Mouse (Mus musculus) lung, postnatal 0 days (tissue): ENCODE measurements around the gene Pdia4. TPM values are rescaled to one million over a fixed set of nuclear protein-coding genes. Genes with fewer than 3 reads are reported as not detected.
"Not testable (repeated sequence)": the region's sequence is repeated elsewhere in the genome, so short reads cannot be mapped to it uniquely, and the experiment has no call there.

ENCODE experiments used
- ATAC-seq: fragments of 200-750 bp; cut with Nextera tagmentation; 2 replicates; pipeline ENCODE4 v1.8.0; 2017; ENCODE audit warnings: moderate library complexity
- DNase-seq: peaks from one replicate; pipeline ENCODE4 v3.0.0-alpha.2; 2016; ENCODE audit warnings: low spot score
- H3K27ac ChIP-seq: fragments of 300-500 bp; sonication (generic); 2 replicates; pipeline ENCODE4 v1.5.1; 2014; ENCODE audit warnings: antibody characterized with exemption, mild to moderate bottlenecking, low read length, mixed read lengths
- H3K27me3 ChIP-seq: fragments of 300-500 bp; sonication (generic); replicated peaks from 2 replicates; pipeline ENCODE4 v1.6.1; 2014; ENCODE audit warnings: low read length, mixed read lengths; ENCODE audit not compliant: insufficient read depth
- H3K36me3 ChIP-seq: fragments of 300-500 bp; sonication (generic); 2 replicates; pipeline ENCODE4 v1.6.1; 2014; ENCODE audit warnings: low read length, mixed read lengths; ENCODE audit not compliant: insufficient read depth
- H3K4me1 ChIP-seq: fragments of 300-500 bp; sonication (generic); 2 replicates; pipeline ENCODE4 v1.6.1; 2014; ENCODE audit warnings: antibody characterized with exemption, low read depth, low read length, mixed read lengths; ENCODE audit not compliant: insufficient read depth
- H3K4me2 ChIP-seq: fragments of 300-500 bp; sonication (generic); replicated peaks from 2 replicates; pipeline ENCODE4 v1.6.1; 2014; ENCODE audit warnings: low read depth, mild to moderate bottlenecking, low read length, moderate library complexity, mixed read lengths
- H3K4me3 ChIP-seq: fragments of 300-500 bp; sonication (generic); 2 replicates; pipeline ENCODE4 v1.5.1; 2014; ENCODE audit warnings: low read depth, low read length
- H3K9ac ChIP-seq: fragments of 300-500 bp; sonication (generic); replicated peaks from 2 replicates; pipeline ENCODE4 v1.6.1; 2014; ENCODE audit warnings: low read depth, mild to moderate bottlenecking
- H3K9me3 ChIP-seq: fragments of 300-500 bp; sonication (generic); 2 replicates; pipeline ENCODE4 v1.6.1; 2016; ENCODE audit warnings: low read length, mixed read lengths
- WGBS: fragments of 180-500 bp; shearing (Covaris S2); extraction: QIAGEN DNeasy Blood & Tissue Kit; methylation state at CpG from one replicate; pipeline ENCODE4 v1.1.7; 2014; 5-methylcytosine and 5-hydroxymethylcytosine counted together
- polyA plus RNA-seq: library from polyadenylated mRNA; unstranded; fragments of >200 nt; fragmentation: Nextera tagmentation; extraction: Ambion mirVana; gene quantifications from 2 replicates; pipeline ENCODE4 v1.2.1, GENCODE M21; 2015

The Pdia4 gene
- polyA plus RNA-seq, 1 experiment from 2014 or later = 98.0 TPM

GRCm38 (mm10) chr6:47768520-47768919 is 44.7 kb downstream of the Pdia4 start:
- WGBS = 55% methylated on average over 3 of the region's 12 CpGs
- DNase-seq, ATAC-seq: not testable (repeated sequence)

GRCm38 (mm10) chr6:47767355-47767754 is 45.9 kb downstream of the Pdia4 start:
- not testable (repeated sequence) for H3K9me3 ChIP-seq, H3K4me1 ChIP-seq, H3K9ac ChIP-seq, DNase-seq, H3K4me2 ChIP-seq, H3K27ac ChIP-seq, H3K36me3 ChIP-seq, H3K4me3 ChIP-seq, H3K27me3 ChIP-seq
- WGBS = 40% methylated on average over 3 of the region's 20 CpGs
- ATAC-seq = peak; percentile 17; the same call in 1 of the 2 replicates

More at GRCm38 (mm10) chr6:47768520-47768919, 44.7 kb downstream of the Pdia4 start:
- not testable (repeated sequence) for H3K36me3 ChIP-seq, H3K27me3 ChIP-seq, H3K27ac ChIP-seq, H3K4me3 ChIP-seq, H3K9me3 ChIP-seq, H3K9ac ChIP-seq, H3K4me2 ChIP-seq, H3K4me1 ChIP-seq

GRCm38 (mm10) chr6:47762686-47763085 is 50.5 kb downstream of the Pdia4 start:
- DNase-seq, H3K9ac ChIP-seq, H3K36me3 ChIP-seq, H3K4me3 ChIP-seq, ATAC-seq, H3K4me1 ChIP-seq, H3K27me3 ChIP-seq, H3K27ac ChIP-seq, H3K9me3 ChIP-seq, H3K4me2 ChIP-seq: not testable (repeated sequence)
- WGBS = 65% methylated on average over 9 of the region's 10 CpGs

- 86% methylated on average over 13 of the region's 16 CpGs for WGBS
- not testable (repeated sequence) for H3K27ac ChIP-seq, H3K4me2 ChIP-seq, H3K9me3 ChIP-seq, ATAC-seq, H3K4me3 ChIP-seq, DNase-seq, H3K27me3 ChIP-seq, H3K9ac ChIP-seq, H3K4me1 ChIP-seq, H3K36me3 ChIP-seq
Observed at GRCm38 (mm10) chr6:47759406-47759805, 53.8 kb downstream of the Pdia4 start.

GRCm38 (mm10) chr6:47757849-47758248 is 55.4 kb downstream of the Pdia4 start:
- not testable (repeated sequence) for H3K36me3 ChIP-seq, H3K27me3 ChIP-seq, H3K4me2 ChIP-seq, H3K4me1 ChIP-seq, H3K9ac ChIP-seq, H3K27ac ChIP-seq, H3K9me3 ChIP-seq, ATAC-seq, DNase-seq, H3K4me3 ChIP-seq
- 2% methylated on average over 15 of the region's 38 CpGs for whole genome bisulfite sequencing

- ATAC-seq, H3K27me3 ChIP-seq, H3K4me3 ChIP-seq, DNase-seq, H3K4me2 ChIP-seq, H3K36me3 ChIP-seq, H3K9me3 ChIP-seq, H3K9ac ChIP-seq, H3K27ac ChIP-seq, H3K4me1 ChIP-seq: not testable (repeated sequence)
- WGBS = 8% methylated on average over 8 of the region's 22 CpGs
Observed at GRCm38 (mm10) chr6:47757429-47757828, 55.8 kb downstream of the Pdia4 start.

GRCm38 (mm10) chr6:47753144-47753543 is 60.1 kb downstream of the Pdia4 start:
- not testable (repeated sequence) for H3K9me3 ChIP-seq, ATAC-seq, H3K9ac ChIP-seq, H3K36me3 ChIP-seq, DNase-seq, H3K4me1 ChIP-seq, H3K4me2 ChIP-seq, H3K4me3 ChIP-seq, H3K27me3 ChIP-seq, H3K27ac ChIP-seq
- 0% methylated on average over 9 of the region's 44 CpGs for WGBS
